Mouse (Mus musculus): ENCODE measurements at regions not wholly inside any gene's neighbourhood (a gene's known extent, or its start where the extent isn't known, plus 50 kb on each side); places are given as distances from the start of the nearest gene placed in this dataset.

DNA sequence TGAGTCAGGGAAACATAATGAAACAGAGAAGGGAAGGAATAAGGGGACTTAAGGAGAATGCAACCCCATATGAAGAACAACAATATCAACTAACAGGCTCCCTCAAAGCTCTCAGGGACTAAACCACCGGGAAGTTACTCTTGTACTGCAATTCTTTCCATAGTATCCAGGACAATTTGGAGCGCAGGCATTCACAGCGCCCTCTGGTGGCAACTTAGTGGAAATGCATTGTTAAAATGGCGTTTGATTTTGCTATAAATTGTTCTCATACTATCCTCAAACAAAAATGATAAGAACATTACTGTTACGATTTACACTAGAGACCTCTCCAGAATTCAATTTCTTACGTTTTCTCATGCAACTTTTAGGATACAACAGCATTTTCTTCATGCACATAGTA lies 1126.1 kb downstream of the Pcdh9 start:
- DNase-seq (ENCODE audit: low spot score) = peak; percentile 39

DNA sequence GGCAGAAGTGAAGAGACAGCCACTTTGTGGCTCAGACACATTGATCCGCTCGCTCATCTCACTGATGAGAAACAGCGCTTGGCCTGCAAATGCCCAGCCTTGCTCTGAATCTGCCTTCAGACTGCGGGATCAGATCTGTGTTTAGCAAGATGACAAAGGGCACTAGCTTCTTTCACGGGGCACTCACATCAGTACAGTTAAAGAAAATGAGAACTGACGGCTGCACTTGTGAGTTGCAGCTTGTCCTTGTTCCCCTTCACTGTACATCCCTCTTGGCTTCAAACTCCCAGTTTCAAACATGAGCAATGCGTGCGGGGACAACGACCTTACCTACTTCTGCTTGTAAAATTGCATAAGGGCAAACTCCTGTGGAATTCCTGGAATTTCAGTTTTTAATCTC lies 1135.8 kb downstream of the Pcdh9 start:
- DNase-seq (ENCODE audit: low spot score) = no peak

DNA sequence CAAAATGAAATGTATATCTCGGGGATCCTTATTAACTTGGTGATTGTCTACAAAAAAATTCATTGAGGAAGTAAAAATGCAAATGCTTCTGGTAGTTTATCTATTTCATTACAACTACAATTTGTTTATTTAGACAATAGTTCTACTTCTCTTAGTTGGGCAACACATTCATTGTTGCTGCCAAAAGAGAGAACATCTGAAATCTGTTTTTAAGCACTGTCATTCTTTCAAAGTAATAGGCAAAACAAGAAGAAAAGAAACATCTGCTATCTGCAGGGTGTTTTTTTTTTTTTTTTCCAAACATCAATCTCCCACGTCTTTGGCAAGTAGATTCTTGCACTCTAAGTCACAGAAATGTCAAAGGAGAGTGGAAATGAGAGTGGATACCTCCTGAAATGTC lies 1172.8 kb downstream of the Pcdh9 start:
- no peak for DNase-seq (ENCODE audit: low spot score)

DNA sequence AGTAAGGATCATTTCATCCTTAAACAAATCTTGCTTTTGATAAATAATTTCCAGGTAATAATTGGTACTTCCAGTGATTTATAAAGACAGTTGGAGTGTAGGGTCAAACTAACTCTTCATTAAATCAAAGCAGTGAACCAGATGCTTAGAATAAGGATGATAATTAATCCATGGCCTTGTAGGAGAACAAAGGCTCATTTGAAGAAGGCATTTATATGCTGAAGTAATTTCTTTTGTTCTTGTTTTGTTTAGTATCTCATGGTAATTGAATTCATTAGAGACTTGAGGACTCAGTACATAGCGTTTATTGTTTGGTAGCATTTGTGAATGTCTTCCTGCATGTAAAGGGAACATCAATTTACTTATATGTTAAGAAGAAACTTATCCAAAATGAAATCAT lies 1202.3 kb downstream of the Pcdh9 start:
- DNase-seq (ENCODE audit: low spot score) = no peak

DNA sequence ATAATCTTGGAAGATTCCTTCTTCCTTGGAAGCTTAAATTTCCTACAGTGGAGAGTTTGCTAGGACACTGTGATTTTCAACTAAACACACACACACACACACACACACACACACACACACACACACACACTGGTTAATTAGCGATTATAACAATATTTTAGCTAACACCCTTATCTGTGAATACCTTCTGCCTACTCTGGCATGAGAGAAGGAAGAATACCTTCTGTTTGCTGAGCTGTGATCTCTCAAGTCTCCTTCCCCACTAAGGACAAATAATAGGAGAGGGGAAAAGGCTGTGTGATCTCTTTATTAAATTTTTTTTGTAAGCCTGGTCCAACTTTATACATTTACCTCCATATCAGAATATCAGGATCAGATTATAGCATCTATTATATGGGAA lies 1203.4 kb downstream of the Pcdh9 start:
- no peak for DNase-seq (ENCODE audit: low spot score)

DNA sequence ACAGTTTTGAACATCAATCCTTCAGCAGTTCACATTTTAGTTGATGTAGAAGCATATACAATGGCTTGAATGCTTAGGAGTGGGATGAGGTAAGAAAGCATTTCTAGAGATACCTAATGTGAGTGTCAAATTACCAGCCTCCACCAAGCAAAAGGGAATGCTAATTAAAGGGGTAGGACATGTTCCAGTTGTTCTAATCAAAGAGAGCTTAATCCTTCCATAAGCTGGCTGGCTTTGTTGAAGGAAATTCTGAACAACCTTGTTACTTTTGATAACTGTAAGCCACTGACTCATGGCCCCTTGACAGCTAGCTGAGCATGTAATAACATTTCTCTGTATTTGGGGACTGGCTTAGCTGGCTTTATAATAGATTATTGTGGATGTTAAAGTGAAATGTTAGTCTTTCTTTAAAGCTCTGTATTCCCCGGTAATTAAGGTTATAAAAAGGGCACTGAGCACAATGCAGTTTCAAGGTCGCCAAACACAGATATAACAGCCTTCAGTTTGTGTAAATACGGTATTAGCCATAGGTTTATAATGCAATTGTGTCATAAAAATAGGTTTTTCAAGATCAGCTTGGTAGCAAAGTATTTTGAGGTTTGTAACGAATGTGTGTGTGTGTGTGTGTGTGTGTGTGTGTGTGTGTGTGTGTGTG lies 1211.5 kb downstream of the Pcdh9 start:
- DNase-seq (ENCODE audit: low spot score) = peak; percentile 9

DNA sequence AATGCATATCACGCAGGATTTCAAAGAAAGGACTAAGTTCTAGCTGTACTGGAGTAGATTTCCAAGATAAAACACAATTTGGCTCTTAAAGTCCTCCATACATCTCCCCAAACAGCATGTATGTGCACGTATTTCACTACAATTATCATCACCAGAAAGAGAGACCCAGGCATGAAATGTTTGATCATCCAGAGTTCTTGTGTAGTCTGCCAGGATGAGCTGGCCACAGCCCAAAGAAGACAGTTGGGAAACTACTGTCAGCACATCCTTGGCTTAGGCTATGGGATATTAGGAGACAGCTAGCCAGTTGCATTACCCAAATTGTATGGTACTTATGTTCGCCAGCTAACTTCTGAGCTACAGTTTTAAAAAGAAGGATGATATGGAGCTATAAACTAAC lies 1216.3 kb downstream of the Pcdh9 start:
- no peak for DNase-seq (ENCODE audit: low spot score)

Measured in embryo, embryonic 10.5 days (tissue).